Mouse (Mus musculus) T-cell, adult 2 months (primary cell): ENCODE measurements around the gene Scaper.

ENCODE experiments used
- DNase-seq: peaks from one replicate; pipeline ENCODE4 v3.0.0; 2022; ENCODE audit warnings: low spot score

Scaper gene

GRCm38 (mm10) chr9:55540391-55540770 lies 397.5 kb downstream of the Scaper start:
- DNase-seq: no peak

GRCm38 (mm10) chr9:55539661-55540390 lies 398.1 kb downstream of the Scaper start:
- DNase-seq: no peak

GRCm38 (mm10) chr9:55539006-55539405 lies 398.9 kb downstream of the Scaper start:
- no peak for DNase-seq

GRCm38 (mm10) chr9:55538377-55538776 lies 399.5 kb downstream of the Scaper start, which contains the start of gene Isl2:
Isl2 (plus strand) TSS chr9:55538672.
- DNase-seq: no peak

- peak; percentile 19 for DNase-seq
These were observed 402.0 kb downstream of the Scaper start for GRCm38 (mm10) chr9:55535907-55536306.

GRCm38 (mm10) chr9:55525716-55526115 lies 412.2 kb downstream of the Scaper start:
- no peak for DNase-seq

GRCm38 (mm10) chr9:55512027-55512543 lies 425.8 kb downstream of the Scaper start, which contains the start of gene Etfa:
Etfa (minus strand) TSS chr9:55512243.
- DNase-seq: peak; percentile 95

GRCm38 (mm10) chr9:55511521-55511993 lies 426.4 kb downstream of the Scaper start:
- peak; percentile 49 for DNase-seq

GRCm38 (mm10) chr9:55510651-55511235 lies 427.2 kb downstream of the Scaper start:
- DNase-seq: no peak

- no peak for DNase-seq
These were observed 428.2 kb downstream of the Scaper start for GRCm38 (mm10) chr9:55509731-55510130.

- no peak for DNase-seq
These were observed 429.2 kb downstream of the Scaper start for GRCm38 (mm10) chr9:55508701-55509100.

- DNase-seq: no peak
These were observed 430.0 kb downstream of the Scaper start for GRCm38 (mm10) chr9:55507922-55508321.
